Mouse (Mus musculus): ENCODE measurements at regions not wholly inside any gene's neighbourhood (a gene's known extent, or its start where the extent isn't known, plus 50 kb on each side); places are given as distances from the start of the nearest gene placed in this dataset.

- ATAC-seq (ENCODE audit: low read depth): no peak
- Histone ChIP-seq H3K4me3 (ENCODE audit: low read depth, low read length) (no peak overlapping the region), H3K36me3 (ENCODE audit: control insufficient read depth, insufficient read depth, low read length) (no peaks in the 10 kb centered on the region), H3K4me1 (ENCODE audit: control insufficient read depth, insufficient read depth, low read length) (no peaks in the 10 kb centered on the region), H3K4me2 (ENCODE audit: low read depth, low read length) (no peak overlapping the region), H3K9me3 (ENCODE audit: control insufficient read depth, low read length) (no peaks in the 10 kb centered on the region), H3K27ac (replicated peaks; ENCODE audit: low read depth, low read length) (no peak overlapping the region), H3K27me3 (replicated peaks; ENCODE audit: control insufficient read depth, insufficient read depth, low read length) (no peaks in the 10 kb centered on the region), H3K9ac (ENCODE audit: low read depth, low read length) (no peak overlapping the region)
- 88% methylated on average over 10 of the region's 10 CpGs for WGBS
- no peak for DNase-seq (ENCODE audit: low spot score)
Observed at GRCm38 (mm10) chr12:73838330-73838729, 62.8 kb upstream of the Hif1a start.

DNA sequence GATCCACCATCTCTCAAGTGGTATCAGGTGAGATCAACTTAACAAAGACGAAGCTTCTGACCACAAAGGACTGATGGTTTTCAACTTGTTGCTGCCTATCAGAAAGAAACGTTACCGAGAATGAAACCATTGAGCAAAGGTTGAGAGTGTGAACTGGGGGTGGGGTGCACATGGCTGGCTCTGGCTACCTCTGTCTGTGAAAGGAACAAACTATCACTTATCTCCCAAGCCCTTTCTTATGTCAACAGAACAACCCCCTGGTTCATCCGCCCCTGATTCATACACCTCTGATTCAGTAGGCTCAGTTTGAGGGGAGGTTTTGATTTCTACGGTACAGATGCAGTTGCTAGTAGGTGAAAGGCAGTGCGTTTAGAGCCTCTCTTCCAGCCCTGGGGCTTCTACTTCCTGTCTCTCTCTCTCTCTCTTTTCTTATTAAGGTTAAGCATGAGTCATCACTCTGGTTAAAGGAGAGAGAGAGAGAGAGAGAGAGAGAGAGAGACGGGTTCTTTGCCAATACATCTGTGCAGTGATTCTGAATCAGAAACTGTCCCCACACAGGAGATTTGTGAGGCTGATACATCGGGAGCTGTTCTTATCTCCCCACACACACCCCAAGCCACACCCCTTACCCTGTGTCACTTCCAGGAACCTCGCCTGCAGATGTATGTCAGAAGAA lies 59.0 kb upstream of the Hif1a start:
- H3K4me1 ChIP-seq (ENCODE audit: control insufficient read depth, insufficient read depth, low read length): no peaks in the 10 kb centered on the region
- no peaks in the 10 kb centered on the region for H3K36me3 ChIP-seq (ENCODE audit: control insufficient read depth, insufficient read depth, low read length)
- 60% methylated on average over 9 of the region's 9 CpGs for WGBS
- DNase-seq (ENCODE audit: low spot score): no peak
- no peak for ATAC-seq (ENCODE audit: low read depth)
- H3K27me3 ChIP-seq (replicated peaks; ENCODE audit: control insufficient read depth, insufficient read depth, low read length): no peaks in the 10 kb centered on the region
- H3K9me3 ChIP-seq (ENCODE audit: control insufficient read depth, low read length): no peaks in the 10 kb centered on the region
- no peak overlapping the region for H3K4me2 ChIP-seq (ENCODE audit: low read depth, low read length)
- no peak overlapping the region for H3K27ac ChIP-seq (replicated peaks; ENCODE audit: low read depth, low read length)
- no peak overlapping the region for H3K4me3 ChIP-seq (ENCODE audit: low read depth, low read length)
- no peak overlapping the region for H3K9ac ChIP-seq (ENCODE audit: low read depth, low read length)

- 0 out of 2 replicates have a peak, but pooled peaks cover 5% of the 10 kb centered on the region for H3K4me1 ChIP-seq (ENCODE audit: control insufficient read depth, insufficient read depth, low read length)
- DNase-seq (ENCODE audit: low spot score) (no peak), ATAC-seq (ENCODE audit: low read depth) (no peak)
- no peaks in the 10 kb centered on the region for H3K9me3 ChIP-seq (ENCODE audit: control insufficient read depth, low read length)
- H3K9ac ChIP-seq (ENCODE audit: low read depth, low read length): no peak overlapping the region
- H3K27ac ChIP-seq (replicated peaks; ENCODE audit: low read depth, low read length): no peak overlapping the region
- H3K4me3 ChIP-seq (ENCODE audit: low read depth, low read length): no peak overlapping the region
- WGBS: 76% methylated on average over 3 of the region's 3 CpGs
- H3K4me2 ChIP-seq (ENCODE audit: low read depth, low read length): no peak overlapping the region
- no peaks in the 10 kb centered on the region for H3K36me3 ChIP-seq (ENCODE audit: control insufficient read depth, insufficient read depth, low read length)
- no peaks in the 10 kb centered on the region for H3K27me3 ChIP-seq (replicated peaks; ENCODE audit: control insufficient read depth, insufficient read depth, low read length)
Observed at GRCm38 (mm10) chr12:73844782-73845181, 56.4 kb upstream of the Hif1a start.

GRCm38 (mm10) chr12:73846672-73847071 lies 54.5 kb upstream of the Hif1a start:
- no peak for ATAC-seq (ENCODE audit: low read depth)

GRCm38 (mm10) chr12:73847336-73847735 lies 53.8 kb upstream of the Hif1a start:
- H3K4me2 ChIP-seq (ENCODE audit: low read depth, low read length): peak overlapping the region; percentile 26; the same call in 1 of the 2 replicates
- H3K27me3 ChIP-seq (replicated peaks; ENCODE audit: control insufficient read depth, insufficient read depth, low read length): no peaks in the 10 kb centered on the region
- no peak overlapping the region for H3K27ac ChIP-seq (replicated peaks; ENCODE audit: low read depth, low read length)
- H3K4me1 ChIP-seq (ENCODE audit: control insufficient read depth, insufficient read depth, low read length): 0 out of 2 replicates have a peak, but pooled peaks cover 5% of the 10 kb centered on the region
- peak; percentile 20 for DNase-seq (ENCODE audit: low spot score)
- no peaks in the 10 kb centered on the region for H3K9me3 ChIP-seq (ENCODE audit: control insufficient read depth, low read length)
- 69% methylated on average over 10 of the region's 10 CpGs for WGBS
- no peak overlapping the region for H3K4me3 ChIP-seq (ENCODE audit: low read depth, low read length)
- H3K9ac ChIP-seq (ENCODE audit: low read depth, low read length): no peak overlapping the region
- no peak for ATAC-seq (ENCODE audit: low read depth)
- no peaks in the 10 kb centered on the region for H3K36me3 ChIP-seq (ENCODE audit: control insufficient read depth, insufficient read depth, low read length)

More at GRCm38 (mm10) chr12:73846672-73847071, 54.5 kb upstream of the Hif1a start:
- no peak overlapping the region for H3K27ac ChIP-seq (replicated peaks; ENCODE audit: low read depth, low read length)
- 0 out of 2 replicates have a peak, but pooled peaks cover 5% of the 10 kb centered on the region for H3K4me1 ChIP-seq (ENCODE audit: control insufficient read depth, insufficient read depth, low read length)
- DNase-seq (ENCODE audit: low spot score): no peak
- no peaks in the 10 kb centered on the region for H3K9me3 ChIP-seq (ENCODE audit: control insufficient read depth, low read length)
- H3K9ac ChIP-seq (ENCODE audit: low read depth, low read length): no peak overlapping the region
- H3K4me3 ChIP-seq (ENCODE audit: low read depth, low read length): no peak overlapping the region
- 49% methylated on average over 10 of the region's 10 CpGs for WGBS
- no peaks in the 10 kb centered on the region for H3K27me3 ChIP-seq (replicated peaks; ENCODE audit: control insufficient read depth, insufficient read depth, low read length)
- peak overlapping the region; percentile 26; the same call in 1 of the 2 replicates for H3K4me2 ChIP-seq (ENCODE audit: low read depth, low read length)
- no peaks in the 10 kb centered on the region for H3K36me3 ChIP-seq (ENCODE audit: control insufficient read depth, insufficient read depth, low read length)

DNA sequence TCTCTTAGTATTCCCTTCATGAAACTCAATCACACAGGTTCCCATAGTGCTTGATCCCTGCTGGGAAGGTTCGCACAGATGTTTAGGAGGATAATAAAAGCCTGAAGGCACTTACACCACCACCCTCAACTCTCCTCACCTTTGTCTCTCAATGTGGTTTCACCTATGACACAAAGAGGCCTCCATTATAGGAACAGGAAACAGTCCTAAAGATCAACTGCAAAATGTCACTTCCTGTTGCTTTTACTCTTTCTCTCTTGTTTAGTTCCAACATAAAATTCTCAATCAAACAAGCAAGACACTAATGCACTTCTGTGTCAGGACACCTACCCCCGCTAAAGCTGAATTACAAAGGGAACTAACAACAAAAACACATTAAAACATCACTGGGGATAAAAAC lies 50.3 kb upstream of the Hif1a start:
- H3K27ac ChIP-seq (replicated peaks; ENCODE audit: low read depth, low read length): no peak overlapping the region
- H3K4me2 ChIP-seq (ENCODE audit: low read depth, low read length): no peak overlapping the region
- no peaks in the 10 kb centered on the region for H3K9me3 ChIP-seq (ENCODE audit: control insufficient read depth, low read length)
- no peaks in the 10 kb centered on the region for H3K27me3 ChIP-seq (replicated peaks; ENCODE audit: control insufficient read depth, insufficient read depth, low read length)
- H3K36me3 ChIP-seq (ENCODE audit: control insufficient read depth, insufficient read depth, low read length): no peaks in the 10 kb centered on the region
- 83% methylated on average over 2 of the region's 2 CpGs for WGBS
- H3K9ac ChIP-seq (ENCODE audit: low read depth, low read length): no peak overlapping the region
- no peak for ATAC-seq (ENCODE audit: low read depth)
- no peak overlapping the region for H3K4me3 ChIP-seq (ENCODE audit: low read depth, low read length)
- 0 out of 2 replicates have a peak, but pooled peaks cover 5% of the 10 kb centered on the region for H3K4me1 ChIP-seq (ENCODE audit: control insufficient read depth, insufficient read depth, low read length)
- DNase-seq (ENCODE audit: low spot score): no peak
